Mouse (Mus musculus) spleen, postnatal 36 days (tissue): ENCODE results near the gene Gm21882.
"Not testable (repeated sequence)": the region's sequence is repeated elsewhere in the genome, so short reads cannot be mapped to it uniquely, and the experiment has no call there.

Experiments used
- DNase-seq, 2 experiments: peaks; one replicate each; pipeline ENCODE4 v3.0.0; 2022; ENCODE audit warnings: low spot score in 2 of 2, mixed read lengths in 1 of 2

Gene Gm21882

DNA sequence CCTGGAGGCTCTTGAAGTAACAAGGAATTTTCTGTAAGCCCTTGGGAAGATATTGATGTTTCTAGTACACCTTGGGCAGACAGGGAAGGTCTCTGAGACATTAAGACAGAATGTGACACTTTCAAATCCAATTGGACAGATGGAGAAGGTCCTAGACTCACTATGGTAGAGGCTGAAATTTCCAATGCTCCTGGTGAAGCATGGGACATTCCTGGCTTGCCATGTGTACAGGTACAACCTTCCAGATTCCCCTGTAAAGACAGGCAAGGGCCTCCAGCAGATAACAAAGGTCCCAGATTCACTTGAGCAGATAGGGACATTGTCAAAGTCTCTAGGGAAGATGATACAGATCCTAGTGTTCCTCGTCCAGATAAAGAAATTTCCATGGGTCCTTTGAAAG is at the start of gene Gm21882:
TSS of gene Gm21882 (minus strand) at position 101 of the 400 bp plus-strand sequence.
- not testable (repeated sequence) for DNase-seq
